Mouse (Mus musculus) bone marrow macrophage, adult 2 months (primary cell): ENCODE measurements around the gene Pla2g2c.

Experiments used
- CTCF ChIP-seq: IDR thresholded peaks from 2 replicates; pipeline ENCODE4 v1.5.1; 2012; ENCODE audit warnings: low read depth, mild to moderate bottlenecking, low read length, moderate library complexity
- POLR2A ChIP-seq: IDR thresholded peaks from 2 replicates; pipeline ENCODE4 v1.6.1; 2012; ENCODE audit warnings: mild to moderate bottlenecking, low read depth, low read length, borderline replicate concordance

DNA sequence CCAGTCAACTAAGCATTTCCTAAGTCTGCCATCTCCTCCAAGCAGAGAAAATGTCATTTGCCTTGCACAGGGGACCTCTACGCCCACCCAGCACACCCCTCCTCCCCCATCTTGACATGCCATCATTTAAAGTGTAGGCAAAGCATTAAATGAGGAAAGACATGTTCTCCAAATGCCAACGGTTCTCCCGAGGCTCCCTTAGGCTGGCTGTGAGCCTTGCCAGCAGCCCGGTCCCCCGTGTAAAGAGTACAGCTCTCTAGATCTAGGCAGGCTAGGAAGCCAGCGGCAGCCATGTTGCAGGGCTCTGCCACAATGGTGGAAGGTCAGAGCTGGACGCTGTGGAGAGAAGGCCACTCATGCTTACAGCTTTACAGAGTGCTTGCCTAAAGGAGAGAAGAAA is 14.6 kb upstream of the Pla2g2c start:
- TF ChIP-seq CTCF (no peak), POLR2A (no peak)
